Mouse (Mus musculus) granulocyte monocyte progenitor cell, adult 5-6 weeks (primary cell): ENCODE measurements around the gene Slc22a20. TPM values are rescaled to one million over a fixed set of nuclear protein-coding genes. Genes with fewer than 3 reads are reported as not detected.

Source experiments
- ATAC-seq: replicated peaks from 2 replicates; pipeline ENCODE4 v1.8.0; 2016; ENCODE audit warnings: mild to moderate bottlenecking, moderate TSS enrichment, inconsistent platforms; ENCODE audit not compliant: poor library complexity, severe bottlenecking
- total RNA-seq, 2 experiments: library from RNA; stranded (forward) in 1 of 2; stranded (reverse) in 1 of 2; fragments of 200-712, 200-1000 nt in 1 of 2; fragments of >200 nt in 1 of 2; fragmentation: Nextera tagmentation in 1 of 2; gene quantifications; 2 replicates each; pipeline ENCODE4 v1.2.3; 2014 to 2017

The Slc22a20 gene
- total RNA-seq, 2 experiments from 2014 or later, result not detected

- no peak for ATAC-seq
These were observed 31.8 kb downstream of the Slc22a20 start for GRCm38 (mm10) chr19:5954031-5954710.

DNA sequence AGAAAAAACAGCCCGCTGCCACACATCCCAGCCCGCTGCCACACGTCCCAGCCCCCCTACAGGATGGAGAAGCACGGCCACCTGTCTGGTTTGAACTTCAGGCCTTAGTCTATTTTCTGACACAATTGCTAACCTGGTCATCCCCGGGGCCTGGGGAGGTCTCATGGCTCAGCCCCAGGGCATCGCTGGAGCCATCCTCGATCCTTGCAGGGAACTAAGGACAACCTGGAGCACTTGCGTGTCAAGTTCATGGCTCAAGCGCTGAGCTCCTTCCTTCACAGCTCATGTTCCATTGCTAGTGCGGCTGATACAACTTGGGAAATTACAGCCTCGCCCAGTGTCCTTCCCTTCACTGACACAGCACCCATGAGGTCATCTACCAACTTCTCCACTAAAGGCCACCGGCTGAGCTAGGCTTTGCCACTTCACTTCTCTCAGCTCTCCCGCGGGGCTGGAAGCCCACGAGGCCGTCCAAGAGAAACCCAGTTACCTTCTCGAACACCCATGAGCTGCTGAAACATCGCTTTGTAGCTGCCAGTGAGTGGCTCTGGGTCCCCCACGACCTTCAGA is 32.7 kb downstream of the Slc22a20 start:
- ATAC-seq, result no peak

DNA sequence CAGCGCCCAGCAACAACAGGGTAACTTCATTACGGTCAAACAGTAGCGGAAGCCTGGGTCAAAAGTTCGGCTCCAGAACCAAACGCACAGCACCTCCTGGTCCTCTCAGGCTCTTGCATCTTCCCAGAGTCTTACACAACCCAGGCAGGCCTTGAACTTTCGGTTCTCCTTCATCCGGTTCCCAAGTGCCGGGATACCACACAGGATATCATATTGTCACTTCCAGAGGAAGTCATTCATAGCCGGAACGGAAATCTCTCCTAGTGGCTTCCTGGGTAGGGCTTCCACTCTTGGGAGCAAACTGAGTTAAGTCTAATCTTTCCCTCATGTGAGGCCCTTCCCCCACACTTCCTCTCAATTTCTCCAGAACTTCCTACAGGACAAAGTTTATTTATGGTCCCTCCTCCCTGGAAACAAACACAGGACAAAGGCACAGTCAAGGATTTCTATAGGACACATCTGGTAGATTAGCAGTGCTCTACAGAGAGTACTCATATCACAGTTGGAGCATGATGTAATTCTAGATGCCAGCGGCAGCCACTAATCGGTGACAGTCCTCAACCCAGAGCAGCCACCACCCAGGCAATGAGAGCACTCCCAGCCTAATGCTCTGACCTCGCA is 33.8 kb downstream of the Slc22a20 start:
- ATAC-seq, result no peak; the same call in 1 of the 2 replicates

DNA sequence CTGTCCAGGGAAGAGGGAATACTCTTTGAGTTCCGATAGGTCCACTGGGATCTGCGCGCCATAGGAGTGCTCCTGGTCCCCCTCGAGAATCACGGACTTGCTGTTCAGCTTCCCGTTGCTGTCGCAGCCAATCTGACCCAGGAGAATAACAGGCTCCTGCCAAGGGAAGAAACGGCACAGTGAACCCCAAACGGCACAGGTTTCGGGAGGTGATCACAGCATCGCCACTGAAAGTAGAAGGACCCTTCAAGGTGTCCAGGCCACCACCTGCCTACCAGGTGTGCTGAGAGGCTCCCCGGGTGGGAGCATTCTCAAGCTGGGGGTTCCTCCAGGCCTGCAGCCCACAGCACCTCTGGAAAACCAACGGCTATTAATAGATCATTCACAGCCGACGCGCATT is 34.3 kb downstream of the Slc22a20 start:
- no peak for ATAC-seq

DNA sequence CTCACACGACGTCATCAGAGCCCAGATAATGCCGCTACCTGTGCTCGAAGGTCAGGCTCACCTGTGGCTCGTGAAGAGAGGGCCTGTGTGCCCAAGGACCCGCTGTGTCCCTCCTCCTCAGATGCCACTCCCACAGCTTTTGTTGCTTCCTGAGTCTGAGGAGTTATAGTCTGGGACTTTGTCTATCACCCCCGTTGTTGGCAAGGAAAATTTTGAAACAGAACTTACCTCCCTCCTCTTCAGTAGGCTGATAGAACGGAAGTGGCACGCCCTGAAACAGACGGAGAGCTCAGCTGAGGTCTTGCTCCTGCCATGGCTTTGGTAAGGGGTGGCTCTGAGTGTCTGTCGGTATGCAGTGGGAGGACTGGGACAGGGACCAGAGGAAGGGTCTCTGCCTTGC is 35.7 kb downstream of the Slc22a20 start:
- no peak for ATAC-seq

GRCm38 (mm10) chr19:5945891-5946290 is 40.1 kb downstream of the Slc22a20 start:
- ATAC-seq, result 0 out of 2 replicates have a peak, but pooled peaks have one; percentile 6

GRCm38 (mm10) chr19:5945027-5945426 is 40.9 kb downstream of the Slc22a20 start:
- peak; percentile 71 for ATAC-seq

GRCm38 (mm10) chr19:5944145-5944544 is 41.8 kb downstream of the Slc22a20 start:
- peak; percentile 71 for ATAC-seq

DNA sequence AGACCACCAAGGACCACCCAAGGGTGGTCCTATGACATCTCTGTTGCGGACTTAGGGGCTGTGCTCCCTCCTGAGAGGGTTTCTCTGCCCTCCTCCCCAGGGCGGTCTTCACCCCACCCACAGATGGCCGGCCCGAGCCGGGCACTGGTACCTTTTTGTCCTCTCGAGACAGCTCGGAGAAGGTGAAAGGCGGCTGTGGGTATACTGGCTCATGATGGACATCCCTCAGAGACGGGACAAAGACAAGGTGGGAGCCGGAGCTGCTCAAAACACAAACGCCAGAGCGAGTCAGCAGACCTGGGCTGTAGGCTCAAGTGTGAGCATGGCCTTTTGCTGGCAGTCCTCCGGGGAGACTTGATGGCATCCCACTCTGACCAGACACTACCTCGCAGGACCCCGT is 42.5 kb downstream of the Slc22a20 start:
- ATAC-seq, result no peak

- no peak for ATAC-seq
These were observed 43.4 kb downstream of the Slc22a20 start for GRCm38 (mm10) chr19:5942581-5942980.

GRCm38 (mm10) chr19:5940656-5941055 is 45.3 kb downstream of the Slc22a20 start:
- ATAC-seq, result no peak

GRCm38 (mm10) chr19:5940173-5940572 is 45.8 kb downstream of the Slc22a20 start:
- no peak for ATAC-seq

DNA sequence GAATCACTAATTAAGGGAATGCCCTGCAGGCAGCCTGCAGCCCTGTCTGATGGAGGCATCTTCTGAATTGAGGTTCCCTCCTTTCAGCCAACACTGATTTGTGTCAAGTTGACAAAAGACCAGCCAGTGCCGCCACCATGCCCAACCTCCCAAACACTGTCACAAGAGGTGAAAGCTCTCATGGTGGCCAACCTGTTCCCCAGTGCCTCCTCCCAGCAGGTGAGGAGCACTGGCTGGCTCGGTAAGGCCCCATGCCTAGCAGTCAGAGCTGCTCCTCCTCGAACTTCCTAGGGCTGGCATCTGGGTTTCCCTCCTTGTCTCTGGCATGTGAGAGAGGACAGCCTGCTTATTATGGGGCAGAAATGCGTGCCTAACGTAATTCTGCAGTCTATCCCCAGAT is 46.2 kb downstream of the Slc22a20 start:
- no peak for ATAC-seq

- no peak for ATAC-seq
These were observed 47.4 kb downstream of the Slc22a20 start for GRCm38 (mm10) chr19:5938516-5938915.

DNA sequence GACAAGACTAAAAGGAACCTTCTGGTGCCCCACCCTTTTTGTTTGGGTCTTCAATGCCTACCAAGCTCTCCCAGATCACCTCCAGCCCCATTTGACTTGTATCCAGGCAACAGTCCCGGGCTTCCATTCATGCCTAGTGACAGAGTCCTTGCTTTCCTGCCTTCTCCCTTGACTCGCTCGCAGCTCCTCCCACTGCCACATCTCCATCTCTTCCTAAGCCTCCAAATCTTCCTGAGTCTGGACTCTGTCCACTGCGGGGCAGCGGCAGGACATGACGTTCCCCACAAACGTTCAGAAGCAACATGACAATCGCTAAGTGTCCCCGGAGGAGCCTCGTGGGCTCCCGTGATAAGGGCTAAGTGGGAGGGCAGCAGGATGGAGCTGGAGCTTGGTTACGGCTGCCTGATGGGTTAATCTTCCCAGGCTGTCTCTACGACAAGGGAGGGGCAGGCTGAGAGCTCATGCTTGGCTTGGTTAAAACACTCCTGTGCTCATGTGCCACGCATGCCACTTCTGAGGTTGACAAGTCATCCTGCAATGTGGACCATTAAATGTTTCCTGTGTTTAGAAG is 48.0 kb downstream of the Slc22a20 start:
- ATAC-seq, result no peak

DNA sequence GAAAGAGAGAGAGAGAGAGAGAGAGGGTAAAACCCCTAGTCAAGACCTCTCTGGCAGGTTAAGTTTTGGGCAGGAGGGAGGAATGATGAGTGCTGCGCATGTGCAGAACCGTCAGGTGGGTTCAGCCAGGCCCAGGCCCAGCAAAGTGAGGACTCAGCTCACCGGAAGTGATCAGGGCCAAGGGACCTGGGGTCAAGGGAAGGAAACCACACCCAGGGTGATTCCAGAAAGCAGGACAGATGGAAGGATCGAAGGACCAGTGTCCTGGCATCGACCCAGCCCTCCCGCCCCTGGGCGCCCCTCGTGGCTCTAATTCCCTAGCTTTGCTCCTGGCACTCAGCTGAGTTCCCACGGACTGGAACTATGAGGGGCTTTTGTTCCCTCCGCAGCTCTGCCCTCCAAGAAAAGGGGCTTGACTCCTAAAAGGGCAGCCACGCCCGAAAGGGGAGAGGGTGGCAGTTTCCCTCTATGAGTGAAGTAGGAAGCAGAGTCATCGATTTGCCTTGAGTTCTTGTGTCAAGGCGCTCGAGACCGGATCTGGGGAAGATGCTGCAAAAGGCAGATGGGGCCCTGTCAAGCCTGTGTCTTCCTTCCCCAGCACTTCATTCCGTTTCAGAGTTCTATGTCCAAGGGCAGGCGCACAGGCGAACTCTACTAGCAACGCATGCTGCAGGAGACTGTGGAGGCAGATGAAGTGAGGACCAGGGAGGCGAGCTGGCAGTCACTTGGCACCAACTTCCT is 48.7 kb downstream of the Slc22a20 start:
- ATAC-seq, result no peak

GRCm38 (mm10) chr19:5935691-5936090 is 50.3 kb downstream of the Slc22a20 start:
- no peak for ATAC-seq

DNA sequence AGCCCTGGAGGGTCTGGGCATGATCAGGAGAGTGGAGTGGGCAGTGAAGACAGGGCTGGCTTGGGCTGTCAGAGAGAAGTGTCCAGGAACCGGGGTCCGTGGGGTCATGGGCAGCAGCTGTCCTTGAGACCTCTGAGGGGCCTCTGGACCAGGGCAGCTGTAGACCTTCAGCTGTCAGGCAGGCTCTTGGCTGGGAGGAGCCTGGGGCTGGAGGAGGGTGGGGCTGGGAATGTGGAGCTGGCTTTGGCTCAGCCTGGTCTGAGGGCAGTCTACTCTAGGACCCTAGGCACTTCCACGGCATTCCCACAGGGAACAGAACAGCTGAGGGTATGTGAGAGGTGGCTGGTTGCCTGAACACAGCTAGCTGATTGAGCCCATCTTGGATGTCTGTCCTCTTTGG is 50.7 kb downstream of the Slc22a20 start:
- ATAC-seq, result no peak

GRCm38 (mm10) chr19:5929634-5930596 is 56.0 kb downstream of the Slc22a20 start:
- peak; percentile 69 for ATAC-seq

- ATAC-seq, result no peak
These were observed 57.4 kb downstream of the Slc22a20 start for GRCm38 (mm10) chr19:5928546-5928945.
